Mouse (Mus musculus) megakaryocyte, embryonic 14.5 days (primary cell): ENCODE data around the gene 9530053A07Rik.
"Not testable (repeated sequence)": the region's sequence is repeated elsewhere in the genome, so short reads cannot be mapped to it uniquely, and the experiment has no call there.

Experiments
- FLI1 ChIP-seq: IDR thresholded peaks from 2 replicates; pipeline ENCODE4 v1.6.1; 2012; ENCODE audit warnings: low read length, inconsistent platforms, mixed read lengths
- GATA1 ChIP-seq: IDR thresholded peaks from 3 replicates; pipeline ENCODE4 v1.6.1; 2012; ENCODE audit warnings: mixed read lengths, low read length, inconsistent platforms, borderline replicate concordance

GRCm38 (mm10) chr7:28153595-28153994 is 24.3 kb downstream of the 9530053A07Rik start:
- TF ChIP-seq GATA1, FLI1: not testable (repeated sequence)
